Mouse (Mus musculus): Measurements from ENCODE around the gene Tbce.

Tbce gene

DNA sequence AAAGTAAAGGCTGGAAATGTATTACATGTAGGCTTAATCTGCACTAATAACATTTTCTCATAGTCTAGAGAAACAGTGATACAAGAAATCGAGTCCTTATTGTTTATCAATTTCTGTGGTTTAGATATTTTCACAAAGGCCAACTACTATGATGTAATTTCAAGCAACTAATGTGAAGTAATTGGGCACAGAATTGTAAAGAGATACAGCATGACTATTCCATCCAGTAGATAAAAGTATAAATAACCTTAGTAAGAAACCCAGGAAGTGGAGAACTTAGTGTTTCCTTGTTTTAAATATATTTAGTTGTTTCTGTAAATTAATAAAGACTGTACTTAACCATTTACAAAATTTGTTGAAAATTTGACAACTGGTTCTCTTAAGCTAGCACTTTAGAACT, 69.6 kb downstream of the Tbce start:
- in situ Hi-C loops (cut with MboI; ENCODE audit: low sequenced_read_pairs), result no loop called here

DNA sequence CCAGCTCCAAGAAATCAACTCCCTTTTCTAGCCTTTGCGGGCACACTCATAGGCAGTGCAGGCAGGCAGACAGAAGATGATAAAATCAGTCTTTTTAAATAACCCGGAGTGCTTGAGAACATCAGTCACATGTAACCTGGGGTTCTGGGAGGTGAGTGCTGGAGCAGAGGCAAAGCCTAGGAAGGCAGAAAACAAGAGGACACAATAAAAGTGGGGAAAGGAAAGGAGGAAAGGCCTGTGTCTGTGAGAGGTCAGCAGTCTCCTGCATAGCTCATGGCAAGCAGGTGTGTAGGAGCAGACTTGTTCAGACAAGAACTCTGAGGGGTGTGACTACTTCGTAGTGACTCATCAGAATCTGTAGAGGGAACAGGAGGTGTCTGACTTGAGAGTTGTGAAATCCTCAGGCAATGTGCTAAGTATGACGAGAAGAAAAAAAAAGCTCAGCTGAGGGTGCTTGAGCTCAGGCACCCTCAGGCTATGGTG, 70.8 kb downstream of the Tbce start:
- in situ Hi-C loops (cut with MboI; ENCODE audit: low sequenced_read_pairs), result no loop called here

DNA sequence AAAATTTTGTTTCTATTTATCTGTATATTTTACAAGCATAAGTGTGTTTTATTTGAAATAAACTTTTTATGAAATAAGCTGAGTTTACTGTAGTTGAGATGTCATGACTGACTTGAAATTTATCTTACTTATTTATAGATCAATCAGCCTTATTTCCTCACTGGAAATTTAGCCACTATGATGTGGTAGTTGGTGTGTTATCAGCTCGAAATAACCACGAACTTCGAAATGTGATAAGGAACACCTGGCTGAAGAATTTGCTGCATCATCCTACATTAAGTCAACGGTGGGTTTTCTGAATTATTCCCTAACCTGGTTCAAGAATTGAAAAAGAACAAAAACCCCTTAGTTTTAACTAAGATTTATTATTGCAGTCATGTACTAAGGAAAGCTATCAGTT, 73.3 kb downstream of the Tbce start:
- in situ Hi-C loops (cut with MboI; ENCODE audit: low sequenced_read_pairs), result no loop called here

DNA sequence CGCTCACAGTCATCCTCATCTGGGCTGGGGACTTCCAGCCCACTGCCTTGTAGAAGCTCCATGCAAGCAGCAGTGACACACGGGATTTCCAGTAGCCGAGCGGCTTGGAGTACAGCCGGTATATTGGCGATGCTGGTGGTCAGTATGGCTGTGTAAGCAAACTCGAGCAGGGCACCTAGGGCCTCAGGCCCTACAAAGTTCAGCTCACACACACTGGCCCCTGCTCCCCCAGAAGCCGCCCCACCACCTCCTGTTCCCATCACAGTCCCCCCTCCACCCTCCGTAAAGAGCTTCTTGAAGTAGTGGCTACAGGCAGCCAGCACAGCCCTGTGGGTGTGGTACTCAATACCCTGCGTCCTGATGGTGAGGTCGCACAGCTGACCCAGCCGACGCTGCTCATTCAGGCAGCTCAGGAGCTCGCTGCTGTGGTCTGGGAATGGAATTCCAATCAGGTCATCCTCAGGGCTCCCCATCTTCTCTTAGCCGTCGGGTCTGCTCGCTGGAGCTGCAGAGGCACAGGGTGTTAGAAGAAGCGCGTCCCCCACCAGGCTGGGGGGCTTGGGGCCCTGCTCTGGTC, 74.0 kb downstream of the Tbce start:
- in situ Hi-C loops (cut with MboI; ENCODE audit: low sequenced_read_pairs), result no loop called here

DNA sequence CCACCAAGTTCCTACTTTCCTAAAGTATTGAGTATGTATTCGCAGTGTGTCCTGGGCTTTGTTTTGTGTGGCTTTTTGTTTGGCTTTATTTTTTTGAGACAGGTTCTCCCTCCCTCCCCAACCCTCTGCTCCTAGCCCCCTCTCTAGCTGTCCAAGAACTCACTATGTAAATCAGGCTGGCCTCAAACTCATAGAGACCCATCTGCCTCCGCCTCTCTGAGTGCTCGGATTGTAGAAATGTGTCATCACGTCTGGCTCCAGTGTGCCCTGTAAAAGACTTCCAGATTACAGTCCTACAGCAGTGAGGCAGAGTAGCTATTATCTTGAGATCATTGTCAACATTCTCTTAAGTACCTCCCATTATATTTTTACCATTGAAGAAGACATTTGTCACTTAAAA, 78.4 kb downstream of the Tbce start:
- in situ Hi-C loops (cut with MboI; ENCODE audit: low sequenced_read_pairs), result no loop called here

DNA sequence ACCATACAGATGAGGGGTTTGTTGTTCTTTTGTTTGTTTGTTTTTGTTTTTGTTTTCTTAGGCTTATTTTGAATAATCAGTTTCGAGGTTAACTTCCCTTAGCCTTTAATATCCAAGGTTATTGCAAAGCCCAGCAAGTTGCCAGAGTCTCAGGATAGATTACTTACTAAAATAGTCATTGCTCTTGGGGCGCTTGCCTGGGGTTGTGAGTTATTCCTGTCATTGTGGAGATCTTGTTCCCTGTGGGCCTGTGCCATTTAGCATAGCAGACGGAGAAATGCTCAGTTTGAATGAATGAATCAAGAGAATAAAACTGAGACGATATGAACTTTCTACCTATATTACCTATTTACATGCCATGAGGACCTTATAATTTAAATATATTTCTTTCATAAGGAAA, 79.2 kb downstream of the Tbce start:
- in situ Hi-C loops (cut with MboI; ENCODE audit: low sequenced_read_pairs), result no loop called here

DNA sequence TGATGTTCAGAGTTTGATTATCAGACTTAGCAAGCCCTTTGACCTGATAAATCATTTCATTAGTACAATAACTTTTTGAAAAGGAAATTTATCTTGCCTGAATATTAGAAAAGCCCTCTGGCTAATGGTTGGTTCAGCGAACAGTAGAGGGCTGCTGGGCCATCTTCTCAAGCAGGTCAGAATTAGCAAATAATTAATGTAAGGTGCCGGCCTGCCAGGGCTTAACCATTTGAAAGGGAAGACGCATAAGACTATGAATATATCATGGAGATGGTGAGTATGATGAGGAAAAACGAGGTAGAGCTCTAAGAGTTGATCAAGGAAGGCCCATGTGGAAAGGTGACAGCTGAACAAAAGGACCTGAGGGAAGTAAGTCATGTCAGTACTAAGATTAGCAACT, 82.8 kb downstream of the Tbce start:
- in situ Hi-C loops (cut with MboI; ENCODE audit: low sequenced_read_pairs), result no loop called here

DNA sequence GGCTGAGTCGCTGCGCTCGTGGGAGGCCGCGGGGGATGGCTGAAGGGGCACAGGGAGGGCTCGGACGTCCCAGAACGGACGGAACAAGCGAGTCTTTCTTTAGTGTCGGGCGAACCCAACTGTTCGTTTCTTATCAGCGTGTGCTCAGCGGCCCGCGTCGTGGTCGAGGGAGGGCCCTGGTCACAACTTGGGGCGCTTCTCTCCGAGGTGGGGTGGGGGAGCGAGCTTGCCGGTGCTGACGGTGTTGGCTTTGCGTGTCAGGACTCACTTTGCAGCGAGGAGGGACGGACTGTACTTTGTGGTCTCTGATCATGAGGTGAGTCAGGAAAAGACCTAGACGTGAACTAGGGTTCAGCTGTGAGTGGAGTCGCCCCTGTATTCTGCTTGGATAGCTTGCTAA, 84.5 kb downstream of the Tbce start:
- in situ Hi-C loops (cut with MboI; ENCODE audit: low sequenced_read_pairs), result no loop called here

DNA sequence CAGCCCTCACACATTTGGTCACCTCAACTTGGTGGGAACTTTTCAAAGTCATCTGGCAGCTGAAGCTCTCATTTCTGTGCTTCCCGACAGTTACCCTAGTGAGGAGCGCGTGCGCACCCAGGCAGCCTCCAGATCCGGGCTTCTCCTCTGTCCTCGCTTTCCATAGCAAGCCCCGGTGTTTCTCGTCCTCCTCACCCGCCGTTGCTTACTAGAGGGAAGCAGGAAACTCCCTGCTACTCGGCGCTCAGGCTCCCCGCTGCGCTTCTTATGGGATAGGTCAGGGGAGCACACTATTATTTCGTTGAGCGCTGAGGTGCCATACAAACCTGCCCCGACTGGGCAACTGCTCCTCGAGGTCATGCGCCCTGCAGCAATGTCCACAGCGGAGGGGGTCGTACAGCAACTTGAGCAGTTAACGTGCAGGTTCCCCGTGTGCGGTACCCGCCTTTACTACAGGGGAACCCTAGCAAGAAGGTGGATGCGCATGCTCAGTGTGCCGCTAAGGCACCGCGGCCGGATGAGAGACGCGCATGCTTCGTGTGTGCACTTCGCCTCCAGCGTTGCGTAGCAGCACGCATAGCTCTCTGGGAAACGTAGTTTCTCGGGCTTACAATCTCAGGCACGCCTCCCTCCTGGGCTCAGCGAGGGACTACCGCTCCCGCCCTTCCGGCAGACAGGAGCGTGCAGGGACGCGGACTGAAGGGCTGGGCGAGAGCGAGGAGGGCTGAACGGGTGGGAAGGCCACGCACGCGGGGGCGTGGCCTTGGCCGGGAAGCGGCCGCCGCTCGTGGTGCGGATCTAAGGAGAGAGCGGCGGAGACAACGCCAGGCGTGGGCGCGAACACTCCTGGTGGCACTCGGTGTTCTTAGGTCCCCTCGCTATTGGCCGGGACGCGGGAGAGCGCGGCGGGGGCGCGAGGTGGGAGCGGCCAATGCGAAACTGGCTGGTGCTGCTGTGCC, 85.3 kb downstream of the Tbce start, which contains the start of gene B3galnt2:
TSS of gene B3galnt2 (plus strand) at position 596 of the 959 bp plus-strand sequence.
- in situ Hi-C loops (cut with MboI; ENCODE audit: low sequenced_read_pairs), result no loop called here

All from CH12F3 (cell line).